9 mouse cellular contexts compared by ENCODE assay signal in the genomic region with DNA sequence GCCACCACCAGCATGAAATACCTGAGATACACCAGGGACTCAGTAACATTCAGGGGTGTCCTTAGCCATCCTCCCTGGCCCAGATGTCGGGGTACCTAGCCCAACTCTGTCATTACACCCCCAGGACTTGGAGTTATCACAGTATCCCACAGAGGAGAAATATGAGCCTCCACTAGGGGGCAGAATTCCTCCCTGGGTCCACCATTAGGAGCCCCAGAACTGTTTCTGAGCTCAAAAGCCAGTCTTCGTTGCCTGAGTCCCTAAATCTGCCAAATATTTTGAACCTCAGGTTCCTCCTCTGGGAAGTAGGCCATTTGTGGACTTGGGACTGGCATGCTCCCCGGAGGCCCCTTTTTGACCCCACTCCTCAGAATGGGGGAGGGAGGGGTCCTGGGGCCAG. TPM values are rescaled to one million over a fixed set of nuclear protein-coding genes. Genes with fewer than 3 reads are reported as not detected.
A peak's percentile ranks its signal among the peaks of the same experiment; 100 is the strongest.
DNase-seq lines count a peak whose midpoint lies in the region; ATAC-seq and TF ChIP-seq lines count a peak whose summit lies in the region.
"Had no signal": no experiment of that assay in that cellular context is flagged by ENCODE, and none has a peak within 500 bp of the region (broad histone marks: within the 10 kb centered on the region; RNA-seq: fewer than 3 reads in every experiment).

No protein-coding gene starts in this region.

- intact Hi-C loops in left cerebral cortex, postnatal 14 days (cut with DNase I), result no loop called here

- no peak overlapping the region for H3K4me3 ChIP-seq in G1E (ENCODE audit: low read depth, low read length)
- H3K4me3 ChIP-seq in lung, embryonic 16.5 days (ENCODE audit: low read length), result no peak overlapping the region
- H3K4me3 ChIP-seq: hindbrain, embryonic 15.5 days had no signal

- 28% methylated on average over 3 of the region's 3 CpGs for WGBS in lung, embryonic 16.5 days

- peak overlapping the region; percentile 61; the same call in 1 of the 2 replicates for H3K27ac ChIP-seq in lung, embryonic 16.5 days (ENCODE audit: low read length)
- H3K27ac ChIP-seq: hindbrain, embryonic 15.5 days had no signal

- no peaks in the 10 kb centered on the region for H3K36me3 ChIP-seq in G1E (replicated peaks)
- no peaks in the 10 kb centered on the region; the same call in 1 of the 2 replicates for H3K36me3 ChIP-seq in lung, embryonic 16.5 days (ENCODE audit: control insufficient read depth, insufficient read depth, low read length)
- H3K36me3 ChIP-seq: hindbrain, embryonic 15.5 days had no signal

- peaks cover 67% of the 10 kb centered on the region for H3K27me3 ChIP-seq in G1E (ENCODE audit: insufficient read depth, low read length)
- no peaks in the 10 kb centered on the region for H3K27me3 ChIP-seq in lung, embryonic 16.5 days (ENCODE audit: control insufficient read depth, insufficient read depth, low read depth, low read length)
- H3K27me3 ChIP-seq: hindbrain, embryonic 15.5 days had no signal

- ATAC-seq in G1E (ENCODE audit: extremely low read depth, insufficient number of reproducible peaks, low FRiP score, poor library complexity, severe bottlenecking), result no peak
- ATAC-seq in lung, embryonic 16.5 days (ENCODE audit: low read depth), result peak; percentile 50; the same call in 1 of the 2 replicates
- no peak for ATAC-seq in activated CD4-positive, CD25-positive, alpha-beta regulatory T cell, adult 4 months

- H3K9ac ChIP-seq in lung, embryonic 16.5 days (ENCODE audit: low read length), result peak overlapping the region; percentile 34; the same call in 1 of the 2 replicates
- H3K9ac ChIP-seq: hindbrain, embryonic 15.5 days had no signal

- no peak overlapping the region for H3K4me2 ChIP-seq in lung, embryonic 16.5 days (ENCODE audit: low read depth, low read length)
- H3K4me2 ChIP-seq: hindbrain, embryonic 15.5 days had no signal

- no peaks in the 10 kb centered on the region for H3K9me3 ChIP-seq in G1E (replicated peaks)
- no peaks in the 10 kb centered on the region for H3K9me3 ChIP-seq in lung, embryonic 16.5 days (ENCODE audit: control insufficient read depth, low read length)
- H3K9me3 ChIP-seq: hindbrain, embryonic 15.5 days had no signal

- TF ChIP-seq CTCF in G1E (IDR thresholded peaks at IDR 0.05; ENCODE audit: low read depth, low read length), result peak; percentile 52; the same call in 1 of the 2 replicates

- DNase-seq in cerebellum, postnatal 25 days, result peak; percentile 21 to 58
- DNase-seq in cerebellum, adult 8-10 months, result no peak
- peak; percentile 64 to 69 for DNase-seq in left cerebral cortex, postnatal 14 days (ENCODE audit: low spot score in 2 of 2)
- DNase-seq in left cerebral cortex, adult 8-10 months (ENCODE audit: low spot score in 2 of 2), result no peak
- DNase-seq in G1E (ENCODE audit: low spot score), result peak; percentile 59
- DNase-seq in forelimb bud, embryonic 11.5 days (ENCODE audit: low read depth, low spot score), result peak; percentile 70

- H3K4me1 ChIP-seq in G1E (ENCODE audit: insufficient read depth, low read depth, low read length), result peaks cover 14% of the 10 kb centered on the region
- H3K4me1 ChIP-seq in lung, embryonic 16.5 days (replicated peaks; ENCODE audit: control insufficient read depth, insufficient read depth, low read length), result peaks cover 11% of the 10 kb centered on the region; the same call in 1 of the 2 replicates
- H3K4me1 ChIP-seq: hindbrain, embryonic 15.5 days had no signal

RNA-seq across cellular contexts. Expression of a gene that starts 15.1 kb away (rescaled TPM):
- total RNA-seq in left cerebral cortex, postnatal 14 days (2021), result 1 to 10 TPM; 7.3 to 9.2 TPM
- 10 to 100 TPM; 11.7 to 14.4 (median 13.0) TPM for total RNA-seq in left cerebral cortex, adult 8-10 months (2022)
- total RNA-seq in G1E (2014; fragmentation: Nextera tagmentation), result 23.1 and 30.8 TPM in 2 replicates
- total RNA-seq in G1E (2017), result 167 and 180 TPM in 2 replicates
- 51.2 and 86.3 TPM in 2 replicates for polyA plus RNA-seq in G1E (2012)
- 99.0 and 106 TPM in 2 replicates for polyA plus RNA-seq in lung, embryonic 16.5 days (2015; fragmentation: Nextera tagmentation; extraction: Ambion mirVana)
- polyA plus RNA-seq in activated CD4-positive, CD25-positive, alpha-beta regulatory T cell, adult 4 months (2017; shearing (Covaris generic)), result 10 to 100 TPM; 51.7 to 76.7 TPM

RNA-seq across cellular contexts. Expression of a gene that starts 15.3 kb away (rescaled TPM):
- total RNA-seq in left cerebral cortex, postnatal 14 days (2021), result 10 to 100 TPM; 84.1 to 88.2 TPM
- total RNA-seq in left cerebral cortex, adult 8-10 months (2022), result 10 to 100 TPM; 70.4 to 87.1 (median 72.2) TPM
- total RNA-seq in G1E (2014; fragmentation: Nextera tagmentation), result 24.2 and 40.3 TPM in 2 replicates
- 178 and 219 TPM in 2 replicates for total RNA-seq in G1E (2017)
- polyA plus RNA-seq in G1E (2012), result 13.9 and 20.3 TPM in 2 replicates
- polyA plus RNA-seq in lung, embryonic 16.5 days (2015; fragmentation: Nextera tagmentation; extraction: Ambion mirVana), result 488 and 498 TPM in 2 replicates
- 100 to 1,000 TPM; 356 to 371 TPM for polyA plus RNA-seq in activated CD4-positive, CD25-positive, alpha-beta regulatory T cell, adult 4 months (2017; shearing (Covaris generic))

RNA-seq across cellular contexts. Expression of a gene that starts 21.4 kb away (rescaled TPM):
- 10 to 100 TPM in 1 of 2 experiments, 1 to 10 TPM in 1; 9.9 to 16.0 TPM for total RNA-seq in left cerebral cortex, postnatal 14 days (2021)
- 10 to 100 TPM; 28.7 to 33.3 (median 29.0) TPM for total RNA-seq in left cerebral cortex, adult 8-10 months (2022)
- total RNA-seq in G1E (2014; fragmentation: Nextera tagmentation) (not detected in 2 replicates), G1E (2017) (0.12 and 0.22 TPM in 2 replicates)
- not detected in 2 replicates for polyA plus RNA-seq in G1E (2012)
- 5.0 and 6.0 TPM in 2 replicates for polyA plus RNA-seq in lung, embryonic 16.5 days (2015; fragmentation: Nextera tagmentation; extraction: Ambion mirVana)
- polyA plus RNA-seq in activated CD4-positive, CD25-positive, alpha-beta regulatory T cell, adult 4 months (2017; shearing (Covaris generic)), result under 1 TPM in 1 of 2 experiments, not detected in 1; 0.09 TPM

RNA-seq across cellular contexts. Expression of a gene that starts 36.4 kb away (rescaled TPM):
- 100 to 1,000 TPM; 155 to 165 TPM for total RNA-seq in left cerebral cortex, postnatal 14 days (2021)
- 100 to 1,000 TPM; 194 to 215 (median 198) TPM for total RNA-seq in left cerebral cortex, adult 8-10 months (2022)
- total RNA-seq in G1E (2014; fragmentation: Nextera tagmentation) (366 and 403 TPM in 2 replicates), G1E (2017) (143 and 145 TPM in 2 replicates)
- 298 and 307 TPM in 2 replicates for polyA plus RNA-seq in G1E (2012)
- 78.2 and 91.0 TPM in 2 replicates for polyA plus RNA-seq in lung, embryonic 16.5 days (2015; fragmentation: Nextera tagmentation; extraction: Ambion mirVana)
- 1 to 10 TPM; 6.7 to 7.2 TPM for polyA plus RNA-seq in activated CD4-positive, CD25-positive, alpha-beta regulatory T cell, adult 4 months (2017; shearing (Covaris generic))

Comparison
In these comparisons a context has a peak if more than half of its experiments do, and no peak if none do; other contexts are left out.
1. DNase-seq: peak in cerebellum, postnatal 25 days (2 of 2), left cerebral cortex, postnatal 14 days (2 of 2), G1E (single experiment) and forelimb bud, embryonic 11.5 days (single experiment); none in cerebellum, adult 8-10 months (single experiment) and left cerebral cortex, adult 8-10 months (0 of 2).
2. RNA of a gene that starts 21.4 kb away (total RNA-seq): 28.7 to 33.3 TPM in left cerebral cortex, adult 8-10 months and 9.9 to 16.0 TPM in left cerebral cortex, postnatal 14 days; 0.12 to 0.22 TPM in G1E; every median in the first group is over 4 times any median in the second.